Mouse (Mus musculus): ENCODE measurements around the gene Pdhb.

DNA sequence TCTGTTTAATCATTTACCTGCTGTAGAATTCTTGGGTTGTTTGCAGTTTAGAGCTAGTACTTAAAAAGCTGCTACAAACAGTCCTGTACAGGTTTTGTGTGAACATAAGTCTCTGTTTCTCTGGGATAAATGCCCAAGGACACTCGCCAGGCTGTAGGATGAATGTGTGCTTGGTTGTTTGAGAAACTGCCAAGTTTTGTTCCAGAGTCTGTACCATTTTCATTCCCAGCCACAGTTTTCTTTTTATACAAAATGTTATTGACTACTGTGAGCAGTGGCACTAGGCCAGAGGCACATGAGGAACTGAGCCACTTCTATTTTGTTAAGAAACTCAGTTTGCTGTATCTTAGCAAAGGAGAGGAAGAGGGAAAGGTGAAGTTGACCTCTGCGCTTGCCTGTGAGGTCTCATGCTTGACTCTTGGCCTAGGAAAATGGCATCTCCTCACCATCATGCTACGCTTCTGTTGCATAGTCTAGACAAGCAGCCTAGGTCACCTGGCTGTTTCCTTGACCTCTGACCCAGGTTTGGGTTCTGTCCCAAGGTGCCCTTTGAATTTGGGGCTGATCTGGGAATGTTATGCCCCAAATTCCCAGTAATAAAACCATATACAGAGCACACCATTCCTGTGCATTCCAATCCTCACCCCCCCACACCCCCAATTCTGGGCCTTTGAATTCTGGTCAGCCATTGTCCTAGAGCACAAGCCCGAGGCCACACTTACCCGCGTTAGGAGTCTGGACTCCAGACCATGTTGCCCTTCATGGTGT lies 13.6 kb upstream of the Pdhb start:
- no peak for TF ChIP-seq CTCF (IDR thresholded peaks at IDR 0.05; ENCODE audit: low read depth, low read length)
- no peak for TF ChIP-seq POLR2A (IDR thresholded peaks at IDR 0.05; ENCODE audit: extremely low read depth, insufficient read depth, low read length)
